Mouse (Mus musculus) forebrain, postnatal 0 days (tissue): ENCODE data around the gene Miox. TPM values are rescaled to one million over a fixed set of nuclear protein-coding genes. Genes with fewer than 3 reads are reported as not detected.

Experiments used
- ATAC-seq: fragments of 200-750 bp; cut with Nextera tagmentation; 2 replicates; pipeline ENCODE4 v1.8.0; 2017; ENCODE audit warnings: mild to moderate bottlenecking, moderate library complexity
- DNase-seq: peaks from one replicate; pipeline ENCODE4 v3.0.0-alpha.2; 2015
- H3K27ac ChIP-seq: fragments of 300-500 bp; sonication (generic); 2 replicates; pipeline ENCODE4 v1.5.1; 2014; ENCODE audit warnings: low read depth, mild to moderate bottlenecking, antibody characterized with exemption, low read length, moderate library complexity, mixed read lengths
- H3K27me3 ChIP-seq: fragments of 300-500 bp; sonication (generic); 2 replicates; pipeline ENCODE4 v1.6.1; 2014; ENCODE audit warnings: mild to moderate bottlenecking, low read length, mixed read lengths; ENCODE audit not compliant: insufficient read depth
- H3K36me3 ChIP-seq: fragments of 300-500 bp; sonication (generic); 2 replicates; pipeline ENCODE4 v1.6.1; 2014; ENCODE audit warnings: mild to moderate bottlenecking, moderate library complexity; ENCODE audit not compliant: insufficient read depth
- H3K4me1 ChIP-seq: fragments of 300-500 bp; sonication (generic); 2 replicates; pipeline ENCODE4 v1.6.1; 2014; ENCODE audit warnings: antibody characterized with exemption; ENCODE audit not compliant: insufficient read depth
- H3K4me2 ChIP-seq: fragments of 300-500 bp; sonication (generic); 2 replicates; pipeline ENCODE4 v1.6.1; 2014; ENCODE audit warnings: low read depth, mild to moderate bottlenecking, moderate library complexity
- H3K4me3 ChIP-seq: fragments of 300-500 bp; sonication (generic); 2 replicates; pipeline ENCODE4 v1.5.1; 2014; ENCODE audit warnings: low read depth, low read length, mixed read lengths
- H3K9ac ChIP-seq: fragments of 300-500 bp; sonication (generic); 2 replicates; pipeline ENCODE4 v1.6.1; 2014; ENCODE audit warnings: mild to moderate bottlenecking
- H3K9me3 ChIP-seq: fragments of 300-500 bp; sonication (generic); 2 replicates; pipeline ENCODE4 v1.6.1; 2016; ENCODE audit warnings: low read length
- CTCF ChIP-seq: sonication (generic); IDR thresholded peaks from 2 replicates; pipeline ENCODE4 v1.5.1; 2016; ENCODE audit warnings: antibody characterized with exemption, control low read depth, low read depth
- WGBS: fragments of 180-500 bp; shearing (Covaris S2); extraction: QIAGEN DNeasy Blood & Tissue Kit; methylation state at CpG from one replicate; pipeline ENCODE4 v1.1.7; 2014; 5-methylcytosine and 5-hydroxymethylcytosine counted together
- polyA plus RNA-seq: library from polyadenylated mRNA; unstranded; fragments of >200 nt; fragmentation: Nextera tagmentation; extraction: Ambion mirVana; gene quantifications from 2 replicates; pipeline ENCODE4 v1.2.1, GENCODE M21; 2015
- total RNA-seq: library from RNA; depleted of rRNA; stranded (reverse); fragments of >200 nt; gene quantifications from 2 replicates; pipeline ENCODE4 v1.2.3, GENCODE M21; 2014

The Miox gene
- total and polyA plus RNA-seq, 2 experiments from 2014 or later: not detected

DNA sequence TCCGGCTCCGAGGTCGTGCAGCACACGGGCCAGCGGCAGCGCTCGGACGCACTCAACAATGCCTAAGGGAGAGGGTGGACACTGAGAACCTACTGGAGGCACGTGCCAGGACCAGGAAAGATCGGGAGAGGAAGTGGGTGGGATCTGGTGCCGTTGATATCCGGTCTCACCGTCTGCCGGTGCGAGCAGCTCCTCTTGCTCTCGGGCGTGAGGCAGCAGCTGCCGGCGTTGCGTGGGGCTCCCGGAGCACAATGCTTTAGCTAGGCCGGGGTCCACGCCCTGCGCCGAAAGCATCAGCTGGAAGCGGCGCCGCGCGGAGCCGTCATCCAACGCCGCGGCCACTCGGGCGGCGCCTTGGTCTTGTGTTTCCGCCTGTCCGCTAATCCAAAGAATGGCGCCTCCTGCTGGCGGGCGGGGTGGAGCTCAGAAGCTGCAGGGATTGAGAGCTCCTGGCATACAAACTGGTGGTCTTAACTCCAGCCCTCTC, 39.6 kb downstream of the Miox start, which contains the start of gene Sco2:
Gene Sco2 (minus strand): TSS at position 85 of the 487 bp plus-strand sequence.
- TF ChIP-seq CTCF: peak; percentile 91
- Histone ChIP-seq H3K27ac (peak within 1 kb of the TSS; percentile 91), H3K4me1 (peaks cover 7% of the 10 kb centered on the region; the same call in 1 of the 2 replicates), H3K27me3 (peaks cover 26% of the 10 kb centered on the region), H3K9ac (peak within 1 kb of the TSS; percentile 92), H3K4me3 (peak within 1 kb of the TSS; percentile 70), H3K36me3 (peaks cover 35% of the 10 kb centered on the region), H3K9me3 (no peaks in the 10 kb centered on the region), H3K4me2 (peak within 1 kb of the TSS; percentile 78)
- peak; percentile 94 for DNase-seq
- ATAC-seq: peak; percentile 88
- WGBS: under 1% methylated on average over 42 of the region's 42 CpGs

- WGBS: 49% methylated on average over 9 of the region's 9 CpGs
- peaks cover 7% of the 10 kb centered on the region; the same call in 1 of the 2 replicates for H3K4me1 ChIP-seq
- H3K4me3 ChIP-seq: peak overlapping the region; percentile 70
- peak overlapping the region; percentile 78 for H3K4me2 ChIP-seq
- no peak for ATAC-seq
- no peak for DNase-seq
- H3K27me3 ChIP-seq: peaks cover 27% of the 10 kb centered on the region
- H3K9ac ChIP-seq: peak overlapping the region; percentile 92
- peaks cover 30% of the 10 kb centered on the region for H3K36me3 ChIP-seq
- peak overlapping the region; percentile 91 for H3K27ac ChIP-seq
- TF ChIP-seq CTCF: no peak
- H3K9me3 ChIP-seq: no peaks in the 10 kb centered on the region
Observed at GRCm38 (mm10) chr15:89374340-89374739, 40.1 kb downstream of the Miox start.

DNA sequence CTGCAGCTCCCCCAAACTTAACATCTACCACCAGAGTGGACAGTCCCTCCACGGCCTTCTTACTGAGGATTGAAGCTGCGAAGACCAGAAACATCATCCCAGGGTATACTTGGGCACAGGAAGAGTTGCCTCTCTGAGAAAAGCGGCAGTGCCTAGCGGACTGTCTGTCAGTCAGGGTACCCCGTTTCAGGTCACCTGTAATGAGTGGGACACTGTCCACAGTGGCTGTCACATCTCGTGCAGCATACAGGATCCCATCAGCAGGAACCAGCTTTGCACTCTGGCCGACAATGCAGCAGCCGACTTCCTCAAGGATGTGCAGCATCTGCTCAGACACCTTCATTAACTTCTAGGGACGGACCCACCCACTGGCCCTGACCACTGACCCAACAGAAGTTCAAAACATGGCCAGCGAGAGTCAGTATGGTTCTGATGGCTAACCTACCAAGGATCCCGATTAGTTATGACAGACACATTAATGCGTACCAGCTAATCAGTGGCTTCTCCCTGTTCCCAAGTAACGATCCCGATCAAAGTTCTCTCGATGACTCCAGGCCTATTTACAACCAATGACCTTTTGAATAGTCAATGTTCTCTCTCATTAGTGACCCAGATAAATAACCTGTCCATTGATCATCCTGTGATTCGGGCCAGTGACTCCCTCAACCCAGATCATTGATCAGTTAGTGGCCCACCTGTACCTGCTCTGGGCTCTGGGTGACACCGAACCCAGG, 40.8 kb downstream of the Miox start:
- peaks cover 29% of the 10 kb centered on the region for H3K27me3 ChIP-seq
- no peak for ATAC-seq

DNA sequence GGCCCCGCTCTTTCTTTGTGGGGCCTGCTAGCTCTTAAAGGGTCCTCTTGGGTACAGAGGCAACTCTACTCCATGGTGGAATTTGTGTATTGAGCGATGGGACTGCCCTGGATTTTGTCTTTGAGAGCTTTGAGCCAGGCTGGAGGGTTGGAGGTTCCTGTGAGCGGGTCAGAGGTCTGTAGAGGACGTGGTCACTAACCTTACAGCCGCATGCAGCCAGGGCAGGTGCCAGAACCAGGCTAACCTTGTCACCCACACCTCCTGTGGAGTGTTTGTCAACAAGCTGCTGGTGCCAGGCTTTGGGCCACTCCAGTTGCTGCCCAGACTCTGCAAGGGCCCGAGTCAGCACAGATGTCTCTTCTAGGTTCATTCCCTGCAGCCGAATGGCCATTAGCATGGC, 41.8 kb downstream of the Miox start:
- Histone ChIP-seq H3K27ac (no peak overlapping the region), H3K4me1 (peaks cover 7% of the 10 kb centered on the region; the same call in 1 of the 2 replicates), H3K27me3 (peaks cover 32% of the 10 kb centered on the region), H3K9me3 (no peaks in the 10 kb centered on the region), H3K4me3 (no peak overlapping the region), H3K9ac (no peak overlapping the region), H3K36me3 (peaks cover 13% of the 10 kb centered on the region), H3K4me2 (no peak overlapping the region)
- WGBS: 83% methylated on average over 7 of the region's 7 CpGs
- ATAC-seq: no peak
- no peak for TF ChIP-seq CTCF
- no peak for DNase-seq

More for the DNA sequence above, 40.8 kb downstream of the Miox start:
- no peak overlapping the region for H3K9ac ChIP-seq
- 94% methylated on average over 17 of the region's 17 CpGs for WGBS
- DNase-seq: no peak
- 0 out of 2 replicates have a peak overlapping the region, but pooled peaks have one; percentile 78 for H3K4me2 ChIP-seq
- no peaks in the 10 kb centered on the region for H3K9me3 ChIP-seq
- no peak overlapping the region for H3K4me3 ChIP-seq
- H3K27ac ChIP-seq: no peak overlapping the region
- peaks cover 24% of the 10 kb centered on the region for H3K36me3 ChIP-seq
- no peak for TF ChIP-seq CTCF
- H3K4me1 ChIP-seq: peaks cover 7% of the 10 kb centered on the region; the same call in 1 of the 2 replicates

DNA sequence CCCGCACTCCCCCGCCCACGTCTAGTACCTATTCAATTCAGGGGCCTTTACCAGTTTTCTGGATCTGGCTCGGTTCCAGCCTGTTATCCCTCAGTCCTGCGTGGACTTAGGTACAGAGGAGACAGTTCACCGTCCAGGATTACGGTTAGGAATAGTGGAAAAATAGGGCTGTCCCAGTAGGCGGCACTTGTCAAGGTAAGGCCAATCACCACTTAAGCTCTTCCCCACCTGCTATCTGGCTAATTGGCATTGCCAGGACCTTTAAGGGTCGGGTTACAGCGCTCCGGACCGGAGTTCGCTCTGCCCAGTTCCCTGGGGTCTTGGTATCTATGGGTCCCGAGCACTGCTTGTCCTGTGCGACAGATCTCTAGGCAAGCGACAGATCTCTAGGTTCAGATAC, 42.8 kb downstream of the Miox start, which contains the start of gene Tymp:
Gene Tymp (minus strand): TSS at position 83 of the 400 bp plus-strand sequence.
- no peak for TF ChIP-seq CTCF
- peaks cover 32% of the 10 kb centered on the region for H3K27me3 ChIP-seq
- ATAC-seq (no peak), DNase-seq (no peak)
- peaks cover 7% of the 10 kb centered on the region; the same call in 1 of the 2 replicates for H3K4me1 ChIP-seq
- H3K4me2 ChIP-seq: no peak within 1 kb of the TSS
- H3K36me3 ChIP-seq: peaks cover 4% of the 10 kb centered on the region
- no peak within 1 kb of the TSS for H3K27ac ChIP-seq
- WGBS: 23% methylated on average over 16 of the region's 16 CpGs
- no peak within 1 kb of the TSS for H3K9ac ChIP-seq
- no peak within 1 kb of the TSS for H3K4me3 ChIP-seq
- no peaks in the 10 kb centered on the region for H3K9me3 ChIP-seq

- no peak overlapping the region for H3K9ac ChIP-seq
- 8% methylated on average over 18 of the region's 18 CpGs for WGBS
- H3K4me1 ChIP-seq: peaks cover 7% of the 10 kb centered on the region; the same call in 1 of the 2 replicates
- H3K4me3 ChIP-seq: no peak overlapping the region
- H3K36me3 ChIP-seq: no peaks in the 10 kb centered on the region
- H3K27me3 ChIP-seq: peaks cover 32% of the 10 kb centered on the region
- no peaks in the 10 kb centered on the region for H3K9me3 ChIP-seq
- H3K4me2 ChIP-seq: no peak overlapping the region
- DNase-seq: no peak
- H3K27ac ChIP-seq: no peak overlapping the region
- no peak for TF ChIP-seq CTCF
- no peak for ATAC-seq
Observed at GRCm38 (mm10) chr15:89377362-89377761, 43.2 kb downstream of the Miox start.
